Mouse (Mus musculus) brain, embryonic 14.5 days (tissue): Measurements from ENCODE around the gene Casz1.

Experiments
- CTCF ChIP-seq: fragments of 200-500 bp; IDR thresholded peaks from 2 replicates; pipeline ENCODE4 v1.5.1; 2012; ENCODE audit warnings: inconsistent platforms, mild to moderate bottlenecking, moderate library complexity, borderline replicate concordance; ENCODE audit not compliant: insufficient read depth, insufficient read length; ENCODE audit errors: extremely low read depth
- POLR2A ChIP-seq: fragments of 200-500 bp; IDR thresholded peaks from 2 replicates; pipeline ENCODE4 v1.6.1; 2012; ENCODE audit warnings: mild to moderate bottlenecking, inconsistent platforms, borderline replicate concordance; ENCODE audit not compliant: poor library complexity, insufficient read depth, insufficient read length, severe bottlenecking; ENCODE audit errors: extremely low read depth

- TF ChIP-seq POLR2A: no peak
- no peak for TF ChIP-seq CTCF
Observed at GRCm38 (mm10) chr4:148933109-148933508, 128.9 kb downstream of the Casz1 start.
